Mouse (Mus musculus) liver, embryonic 14.5 days (tissue): Measurements from ENCODE around the gene Fem1b.

Experiments
- CTCF ChIP-seq: IDR thresholded peaks from 2 replicates; pipeline ENCODE4 v1.5.1; 2016; ENCODE audit warnings: antibody characterized with exemption, low read depth, control low read depth
- EP300 ChIP-seq: IDR thresholded peaks from 2 replicates; pipeline ENCODE4 v1.6.1; 2016; ENCODE audit warnings: antibody characterized with exemption, low read depth

GRCm38 (mm10) chr9:62835705-62836446 is 24.1 kb upstream of the Fem1b start:
- no peak for TF ChIP-seq EP300
- 0 out of 2 replicates have a peak, but pooled peaks have one; percentile 9 for TF ChIP-seq CTCF
